Mouse (Mus musculus) skeletal muscle tissue, postnatal 0 days (tissue): ENCODE measurements around the gene Cyp2e1. TPM values are rescaled to one million over a fixed set of nuclear protein-coding genes. Genes with fewer than 3 reads are reported as not detected.

Experiments
- polyA plus RNA-seq: library from polyadenylated mRNA; unstranded; fragments of >200 nt; fragmentation: Nextera tagmentation; extraction: Ambion mirVana; gene quantifications from 2 replicates; pipeline ENCODE4 v1.2.1, GENCODE M21; 2015

Cyp2e1 gene
- 0.29 and 13.1 TPM in 2 replicates for polyA plus RNA-seq

GRCm38 (mm10) chr7:140763447-140764020, at the start of gene Cyp2e1:
TSS of gene Cyp2e1 (plus strand) at chr7:140763739.

DNA sequence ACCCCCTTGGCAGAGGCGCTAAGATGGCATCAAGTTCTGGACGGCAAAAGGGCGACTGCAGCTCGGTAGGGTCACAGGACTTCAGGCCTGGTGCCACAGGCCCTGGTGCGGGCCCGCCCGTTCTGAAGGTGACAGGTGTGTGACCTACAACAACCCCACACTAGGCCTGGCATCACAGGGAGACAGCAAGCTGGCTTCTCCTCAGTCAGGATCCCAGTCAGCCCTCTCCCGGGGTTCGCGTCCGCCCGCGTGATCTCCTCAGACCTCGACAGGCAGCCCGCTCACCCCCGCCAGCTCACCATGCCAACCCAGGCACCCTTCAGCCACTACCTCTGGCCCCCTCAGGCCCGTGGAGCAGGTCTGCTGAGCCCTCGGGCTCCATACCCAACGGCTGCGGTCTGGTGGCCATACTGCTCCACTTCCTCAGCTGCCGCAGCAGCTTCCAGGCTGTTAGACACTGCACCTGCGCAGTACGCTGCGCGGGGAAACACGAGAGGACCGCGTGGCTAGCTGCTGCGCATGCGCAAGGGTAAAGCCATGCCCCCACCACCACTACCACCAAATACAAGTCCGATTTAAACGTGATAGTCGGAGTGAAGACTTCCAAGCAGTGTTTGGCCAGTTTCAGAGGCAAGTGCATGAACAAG, 24.0 kb downstream of the Cyp2e1 start, which contains the start of gene Syce1:
Gene Syce1 (minus strand): TSS at position 447 of the 647 bp plus-strand sequence.

DNA sequence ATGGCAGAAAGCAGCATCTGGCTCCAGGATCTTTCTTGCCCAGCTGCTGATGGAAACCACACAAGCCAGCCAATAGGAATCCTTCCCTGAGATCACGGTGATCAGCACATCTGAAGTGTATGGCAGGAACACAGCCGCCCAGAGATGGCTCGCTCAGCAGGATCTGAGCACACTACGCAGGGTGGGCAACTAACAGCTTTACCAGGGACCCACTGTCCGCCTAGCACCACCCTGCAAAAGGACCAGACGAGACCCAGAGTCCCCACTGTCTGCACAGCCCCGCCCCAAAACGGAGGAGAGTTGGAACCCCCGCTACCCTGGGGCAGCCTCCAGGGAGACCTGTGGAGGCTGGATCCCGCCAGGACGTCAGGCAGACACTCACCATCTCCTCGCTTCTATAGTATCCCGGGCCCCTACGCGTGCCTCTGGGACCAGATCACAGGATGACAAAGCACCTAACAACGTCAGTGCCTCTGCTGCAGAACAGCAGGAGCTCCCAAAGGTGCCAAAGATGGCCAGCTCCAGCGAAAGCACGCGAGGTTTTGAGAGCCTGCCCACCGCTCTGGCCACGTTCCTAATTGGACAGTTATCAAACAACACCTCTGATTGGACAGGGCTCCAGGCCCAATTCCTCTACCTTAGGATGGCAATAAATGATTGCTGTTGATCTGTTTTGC, 58.3 kb downstream of the Cyp2e1 start, which contains the start of gene Zfp941:
Gene Zfp941 (minus strand): TSS at position 526 of the 677 bp plus-strand sequence.

Other genes with a start within 250 kb of the Cyp2e1 start
- not detected in 2 replicates for gene Olfr538, start 195.9 kb upstream of the Cyp2e1 start, polyA plus RNA-seq
- gene Olfr46, start 162.5 kb upstream of the Cyp2e1 start, polyA plus RNA-seq = not detected in 2 replicates
- not detected in 2 replicates for gene Olfr61, start 134.8 kb upstream of the Cyp2e1 start, polyA plus RNA-seq
- not detected in 2 replicates for gene Olfr53, start 117.3 kb upstream of the Cyp2e1 start, polyA plus RNA-seq
- gene Olfr539, start 103.8 kb upstream of the Cyp2e1 start, polyA plus RNA-seq = not detected in 2 replicates
- not detected in 2 replicates for gene Olfr45, start 81.8 kb upstream of the Cyp2e1 start, polyA plus RNA-seq
- gene Olfr541, start 66.5 kb upstream of the Cyp2e1 start, polyA plus RNA-seq = not detected in 2 replicates
- 0.21 TPM in 1 of 2 replicates, not detected in the other for gene Syce1, start 24.1 kb downstream of the Cyp2e1 start, polyA plus RNA-seq
- 0.11 and 0.14 TPM in 2 replicates for gene Zfp941, start 58.4 kb downstream of the Cyp2e1 start, polyA plus RNA-seq
- gene Urah, start 71.3 kb downstream of the Cyp2e1 start, polyA plus RNA-seq = 5.0 TPM in 1 of 2 replicates, not detected in the other
- not detected in 2 replicates for gene Scgb1c1, start 81.8 kb downstream of the Cyp2e1 start, polyA plus RNA-seq
- not detected in 2 replicates for gene Odf3, start 84.1 kb downstream of the Cyp2e1 start, polyA plus RNA-seq
- not detected in 2 replicates for gene Gm45785, start 92.6 kb downstream of the Cyp2e1 start, polyA plus RNA-seq
- 40.2 and 42.3 TPM in 2 replicates for gene Ric8a, start 93.2 kb downstream of the Cyp2e1 start, polyA plus RNA-seq
- gene Bet1l, start 93.8 kb downstream of the Cyp2e1 start, polyA plus RNA-seq = 35.0 and 37.4 TPM in 2 replicates
- gene Psmd13, start 118.2 kb downstream of the Cyp2e1 start, polyA plus RNA-seq = 170 and 182 TPM in 2 replicates
- 28.6 and 32.3 TPM in 2 replicates for gene Sirt3, start 118.6 kb downstream of the Cyp2e1 start, polyA plus RNA-seq
- gene Cox8b, start 136.7 kb downstream of the Cyp2e1 start, polyA plus RNA-seq = 998 and 1,212 TPM in 2 replicates
- gene Nlrp6, start 157.2 kb downstream of the Cyp2e1 start, polyA plus RNA-seq = 0.02 and 0.06 TPM in 2 replicates
- 8.7 and 9.2 TPM in 2 replicates for gene Pgghg, start 177.7 kb downstream of the Cyp2e1 start, polyA plus RNA-seq
- 1.2 and 2.4 TPM in 2 replicates for gene Ifitm5, start 186.6 kb downstream of the Cyp2e1 start, polyA plus RNA-seq
- gene Gm45717, start 192.2 kb downstream of the Cyp2e1 start, polyA plus RNA-seq = not detected in 2 replicates
- gene Ifitm2, start 192.2 kb downstream of the Cyp2e1 start, polyA plus RNA-seq = 680 and 694 TPM in 2 replicates
- 12.1 and 16.9 TPM in 2 replicates for gene Ifitm1, start 203.5 kb downstream of the Cyp2e1 start, polyA plus RNA-seq
- gene Ifitm3, start 247.0 kb downstream of the Cyp2e1 start, polyA plus RNA-seq = 250 and 252 TPM in 2 replicates